Mouse (Mus musculus) liver, embryonic 11.5 days (tissue): ENCODE results near the gene Stx7. TPM values are rescaled to one million over a fixed set of nuclear protein-coding genes. Genes with fewer than 3 reads are reported as not detected.

ENCODE experiments used
- ATAC-seq: fragments of 200-750 bp; cut with Nextera tagmentation; replicated peaks from 2 replicates; pipeline ENCODE4 v1.8.0; 2017; ENCODE audit warnings: moderate number of reproducible peaks, mild to moderate bottlenecking, moderate TSS enrichment, moderate library complexity; ENCODE audit not compliant: low FRiP score
- DNase-seq: peaks from one replicate; pipeline ENCODE4 v3.0.0-alpha.2; 2017; ENCODE audit warnings: low spot score
- H3K27ac ChIP-seq: fragments of 300-500 bp; sonication (generic); 2 replicates; pipeline ENCODE4 v1.5.1; 2014; ENCODE audit warnings: mild to moderate bottlenecking, low read depth, low read length, control low read depth
- H3K27me3 ChIP-seq: fragments of 300-500 bp; sonication (generic); replicated peaks from 2 replicates; pipeline ENCODE4 v1.6.1; 2014; ENCODE audit warnings: low read length, mixed read lengths; ENCODE audit not compliant: control insufficient read depth, insufficient read depth
- H3K36me3 ChIP-seq: fragments of 300-500 bp; sonication (generic); 2 replicates; pipeline ENCODE4 v1.6.1; 2014; ENCODE audit warnings: mild to moderate bottlenecking, low read length, moderate library complexity, mixed read lengths; ENCODE audit not compliant: control insufficient read depth, insufficient read depth
- H3K4me1 ChIP-seq: fragments of 300-500 bp; sonication (generic); replicated peaks from 2 replicates; pipeline ENCODE4 v1.6.1; 2014; ENCODE audit warnings: low read length, mixed read lengths; ENCODE audit not compliant: control insufficient read depth, insufficient read depth
- H3K4me2 ChIP-seq: fragments of 300-500 bp; sonication (generic); 2 replicates; pipeline ENCODE4 v1.6.1; 2014; ENCODE audit warnings: mild to moderate bottlenecking, control low read depth, moderate library complexity
- H3K4me3 ChIP-seq: fragments of 300-500 bp; sonication (generic); 2 replicates; pipeline ENCODE4 v1.5.1; 2014; ENCODE audit warnings: low read depth, low read length, control low read depth
- H3K9ac ChIP-seq: fragments of 300-500 bp; sonication (generic); 2 replicates; pipeline ENCODE4 v1.6.1; 2014; ENCODE audit warnings: low read depth, low read length, control low read depth
- H3K9me3 ChIP-seq: fragments of 300-500 bp; sonication (generic); 2 replicates; pipeline ENCODE4 v1.6.1; 2016; ENCODE audit warnings: low read length, inconsistent platforms, mixed read lengths; ENCODE audit not compliant: control insufficient read depth
- WGBS: fragments of 180-500 bp; shearing (Covaris S2); extraction: QIAGEN DNeasy Blood & Tissue Kit; methylation state at CpG from one replicate; pipeline ENCODE4 v1.1.7; 2014; 5-methylcytosine and 5-hydroxymethylcytosine counted together
- polyA plus RNA-seq: library from polyadenylated mRNA; unstranded; fragments of >200 nt; fragmentation: Nextera tagmentation; extraction: Ambion mirVana; gene quantifications from 2 replicates; pipeline ENCODE4 v1.2.1, GENCODE M21; 2014

Stx7 gene
- polyA plus RNA-seq, 1 experiment from 2014 or later = 50.7 TPM

GRCm38 (mm10) chr10:24190392-24190791, 41.3 kb downstream of the Stx7 start:
- Histone ChIP-seq H3K27ac (no peak overlapping the region), H3K4me3 (no peak overlapping the region), H3K9me3 (no peaks in the 10 kb centered on the region), H3K4me2 (no peak overlapping the region), H3K36me3 (peaks cover 3% of the 10 kb centered on the region; the same call in 1 of the 2 replicates), H3K27me3 (no peaks in the 10 kb centered on the region), H3K4me1 (no peaks in the 10 kb centered on the region), H3K9ac (no peak overlapping the region)
- WGBS = 65% methylated on average over 7 of the region's 7 CpGs
- DNase-seq (no peak), ATAC-seq (no peak)

DNA sequence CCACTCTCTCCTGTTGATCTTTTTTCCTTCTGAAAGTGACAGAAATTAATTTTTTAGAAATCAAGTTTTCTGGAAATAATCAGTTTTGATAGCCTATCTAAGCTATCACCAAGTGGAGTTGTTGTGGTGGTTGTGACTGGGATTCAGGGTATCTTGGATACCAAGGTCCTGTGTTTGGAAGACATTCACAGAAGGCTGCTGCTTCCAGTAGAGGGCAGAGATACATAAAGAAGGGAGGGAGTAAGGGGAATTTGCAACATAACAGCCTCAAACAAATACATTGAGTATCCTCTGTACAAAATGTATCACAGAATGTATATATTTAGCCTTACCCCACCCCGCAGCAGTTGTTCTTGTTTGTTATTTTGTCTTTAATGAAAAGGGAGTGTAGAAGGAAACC, 42.9 kb downstream of the Stx7 start:
- ATAC-seq (no peak), DNase-seq (no peak)
- Histone ChIP-seq H3K9me3 (no peaks in the 10 kb centered on the region), H3K4me3 (no peak overlapping the region), H3K27ac (no peak overlapping the region), H3K4me1 (no peaks in the 10 kb centered on the region), H3K4me2 (no peak overlapping the region), H3K36me3 (peaks cover 3% of the 10 kb centered on the region; the same call in 1 of the 2 replicates), H3K27me3 (no peaks in the 10 kb centered on the region), H3K9ac (no peak overlapping the region)
- WGBS = 71% methylated on average over 1 of the region's 1 CpGs

GRCm38 (mm10) chr10:24199303-24199702, 50.2 kb downstream of the Stx7 start:
- H3K27ac ChIP-seq = no peak overlapping the region

GRCm38 (mm10) chr10:24200099-24200498, 51.0 kb downstream of the Stx7 start:
- Histone ChIP-seq H3K27me3 (no peaks in the 10 kb centered on the region), H3K9me3 (no peaks in the 10 kb centered on the region), H3K36me3 (no peaks in the 10 kb centered on the region), H3K9ac (no peak overlapping the region), H3K4me2 (no peak overlapping the region), H3K4me3 (no peak overlapping the region), H3K27ac (no peak overlapping the region), H3K4me1 (no peaks in the 10 kb centered on the region)
- no peak for DNase-seq
- no peak for ATAC-seq
- 79% methylated on average over 3 of the region's 3 CpGs for WGBS

More at GRCm38 (mm10) chr10:24199303-24199702, 50.2 kb downstream of the Stx7 start:
- H3K4me1 ChIP-seq = no peaks in the 10 kb centered on the region
- no peak overlapping the region for H3K4me3 ChIP-seq
- no peaks in the 10 kb centered on the region for H3K36me3 ChIP-seq
- no peak overlapping the region for H3K9ac ChIP-seq
- 81% methylated on average over 12 of the region's 12 CpGs for WGBS
- ATAC-seq (no peak), DNase-seq (no peak)
- no peaks in the 10 kb centered on the region for H3K9me3 ChIP-seq
- no peaks in the 10 kb centered on the region for H3K27me3 ChIP-seq
- H3K4me2 ChIP-seq = no peak overlapping the region

- Histone ChIP-seq H3K27ac (no peak overlapping the region), H3K4me1 (no peaks in the 10 kb centered on the region), H3K36me3 (no peaks in the 10 kb centered on the region), H3K9me3 (no peaks in the 10 kb centered on the region), H3K27me3 (no peaks in the 10 kb centered on the region), H3K9ac (no peak overlapping the region), H3K4me3 (no peak overlapping the region), H3K4me2 (no peak overlapping the region)
- ATAC-seq = no peak
- WGBS = 78% methylated on average over 6 of the region's 6 CpGs
- DNase-seq = no peak
Observed at GRCm38 (mm10) chr10:24210075-24210474, 61.0 kb downstream of the Stx7 start.

- Histone ChIP-seq H3K4me3 (no peak overlapping the region), H3K4me1 (no peaks in the 10 kb centered on the region), H3K27me3 (no peaks in the 10 kb centered on the region), H3K9ac (no peak overlapping the region), H3K9me3 (no peaks in the 10 kb centered on the region), H3K36me3 (no peaks in the 10 kb centered on the region), H3K4me2 (no peak overlapping the region), H3K27ac (no peak overlapping the region)
- 87% methylated on average over 5 of the region's 5 CpGs for WGBS
- no peak for ATAC-seq
- DNase-seq = no peak
Observed at GRCm38 (mm10) chr10:24213297-24213696, 64.2 kb downstream of the Stx7 start.

- Histone ChIP-seq H3K27ac (no peak overlapping the region), H3K4me2 (no peak overlapping the region)
Observed at GRCm38 (mm10) chr10:24217558-24218268, 68.6 kb downstream of the Stx7 start.

DNA sequence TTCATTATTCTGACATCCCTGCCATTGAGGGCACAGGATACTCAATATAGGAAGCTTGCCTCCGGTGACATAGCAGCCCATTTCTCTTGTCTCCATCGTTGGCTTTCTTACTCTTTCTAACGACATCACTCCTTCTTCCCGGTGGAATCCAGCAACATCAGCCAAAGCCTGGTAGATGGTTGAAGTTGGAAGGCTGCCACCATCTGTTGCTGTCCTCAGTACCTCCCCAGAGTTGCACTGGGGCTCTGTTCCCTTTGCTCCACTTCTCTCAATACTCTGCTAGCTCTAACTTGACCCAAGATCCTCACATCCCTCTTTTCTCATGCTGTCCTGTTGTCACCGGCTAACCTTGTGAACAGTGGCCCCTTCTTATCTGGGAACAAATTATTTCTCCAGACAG, 71.8 kb downstream of the Stx7 start:
- no peak for DNase-seq
- Histone ChIP-seq H3K4me2 (no peak overlapping the region), H3K4me1 (no peaks in the 10 kb centered on the region), H3K27me3 (peaks cover 34% of the 10 kb centered on the region), H3K36me3 (no peaks in the 10 kb centered on the region), H3K27ac (no peak overlapping the region), H3K9me3 (no peaks in the 10 kb centered on the region), H3K9ac (no peak overlapping the region), H3K4me3 (no peak overlapping the region)
- no peak for ATAC-seq
- WGBS = 71% methylated on average over 5 of the region's 5 CpGs

More at GRCm38 (mm10) chr10:24217558-24218268, 68.6 kb downstream of the Stx7 start:
- peaks cover 8% of the 10 kb centered on the region for H3K27me3 ChIP-seq
- no peaks in the 10 kb centered on the region for H3K9me3 ChIP-seq
- H3K36me3 ChIP-seq = no peaks in the 10 kb centered on the region
- WGBS = 47% methylated on average over 6 of the region's 6 CpGs
- no peak overlapping the region for H3K4me3 ChIP-seq
- DNase-seq (no peak), ATAC-seq (no peak)
- no peaks in the 10 kb centered on the region for H3K4me1 ChIP-seq
- H3K9ac ChIP-seq = no peak overlapping the region

GRCm38 (mm10) chr10:24222911-24223310, 73.8 kb downstream of the Stx7 start:
- Histone ChIP-seq H3K27me3 (peaks cover 34% of the 10 kb centered on the region), H3K9ac (no peak overlapping the region), H3K4me3 (peak overlapping the region; percentile 46), H3K27ac (no peak overlapping the region), H3K4me2 (peak overlapping the region; percentile 72), H3K9me3 (no peaks in the 10 kb centered on the region), H3K36me3 (no peaks in the 10 kb centered on the region), H3K4me1 (no peaks in the 10 kb centered on the region)
- no peak for DNase-seq
- WGBS = 21% methylated on average over 6 of the region's 6 CpGs
- ATAC-seq = no peak
